Mouse (Mus musculus) right cerebral cortex, adult 2 months (tissue): ENCODE data around the gene Olfr373.

Source experiments
- DNase-seq, 2 experiments: peaks; one replicate each; pipeline ENCODE4 v3.0.0; 2021 to 2022; ENCODE audit warnings: low spot score in 2 of 2

The Olfr373 gene

GRCm38 (mm10) chr8:72133507-72133906 is 50.5 kb downstream of the Olfr373 start:
- DNase-seq = no peak

GRCm38 (mm10) chr8:72134756-72135445 is 51.9 kb downstream of the Olfr373 start, which contains the start of gene Tpm4:
TSS of gene Tpm4 (plus strand) at chr8:72134975.
- DNase-seq = peak in 1 of 2 experiments; percentile 24

GRCm38 (mm10) chr8:72135446-72136301 is 52.7 kb downstream of the Olfr373 start:
- DNase-seq = peak in 1 of 2 experiments; percentile 20

GRCm38 (mm10) chr8:72136302-72136978 is 53.5 kb downstream of the Olfr373 start:
- peak in 1 of 2 experiments; percentile 27 for DNase-seq

- DNase-seq = no peak
These were observed 54.5 kb downstream of the Olfr373 start for GRCm38 (mm10) chr8:72137431-72137830.

GRCm38 (mm10) chr8:72138456-72138855 is 55.5 kb downstream of the Olfr373 start:
- DNase-seq = no peak

- no peak for DNase-seq
These were observed 60.4 kb downstream of the Olfr373 start for GRCm38 (mm10) chr8:72143256-72143824.

- DNase-seq = no peak
These were observed 61.5 kb downstream of the Olfr373 start for GRCm38 (mm10) chr8:72144345-72144975.

GRCm38 (mm10) chr8:72145511-72145910 is 62.5 kb downstream of the Olfr373 start:
- DNase-seq = no peak

GRCm38 (mm10) chr8:72146056-72146455 is 63.1 kb downstream of the Olfr373 start:
- DNase-seq = no peak

GRCm38 (mm10) chr8:72146556-72146955 is 63.6 kb downstream of the Olfr373 start:
- DNase-seq = no peak

GRCm38 (mm10) chr8:72147266-72147665 is 64.3 kb downstream of the Olfr373 start:
- DNase-seq = no peak

- DNase-seq = no peak
These were observed 66.1 kb downstream of the Olfr373 start for GRCm38 (mm10) chr8:72149056-72149455.

GRCm38 (mm10) chr8:72151418-72152078 is 68.6 kb downstream of the Olfr373 start:
- DNase-seq = no peak
